Mouse (Mus musculus) lung, postnatal 25 days (tissue): ENCODE data around the gene Muc3a.

Experiments used
- DNase-seq: peaks from one replicate; pipeline ENCODE4 v3.0.0; 2022; ENCODE audit warnings: low spot score

Muc3a gene

DNA sequence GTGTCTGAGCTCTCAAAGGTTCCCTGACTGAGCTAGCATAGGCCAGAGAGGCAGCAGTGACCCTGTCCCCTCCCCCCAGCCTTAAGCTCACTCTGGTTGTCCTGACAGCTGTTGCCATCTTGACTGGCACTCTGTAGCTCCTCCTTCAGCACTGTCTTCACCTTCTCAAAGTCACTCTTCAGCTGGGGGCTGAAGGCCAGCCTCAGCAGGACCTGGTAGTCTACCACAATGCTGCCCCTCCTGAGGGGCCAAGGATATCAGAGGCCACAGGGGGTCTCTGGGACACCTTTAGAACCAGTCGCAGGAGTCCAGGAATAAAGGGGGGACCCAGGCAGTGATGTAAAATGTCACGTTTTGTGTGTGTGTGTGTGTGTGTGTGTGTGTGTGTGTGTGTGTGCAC, at the start of gene Muc3a:
Gene Muc3a, minus strand, starts transcription at position 101 of the 400 bp plus-strand sequence.
- DNase-seq = no peak

DNA sequence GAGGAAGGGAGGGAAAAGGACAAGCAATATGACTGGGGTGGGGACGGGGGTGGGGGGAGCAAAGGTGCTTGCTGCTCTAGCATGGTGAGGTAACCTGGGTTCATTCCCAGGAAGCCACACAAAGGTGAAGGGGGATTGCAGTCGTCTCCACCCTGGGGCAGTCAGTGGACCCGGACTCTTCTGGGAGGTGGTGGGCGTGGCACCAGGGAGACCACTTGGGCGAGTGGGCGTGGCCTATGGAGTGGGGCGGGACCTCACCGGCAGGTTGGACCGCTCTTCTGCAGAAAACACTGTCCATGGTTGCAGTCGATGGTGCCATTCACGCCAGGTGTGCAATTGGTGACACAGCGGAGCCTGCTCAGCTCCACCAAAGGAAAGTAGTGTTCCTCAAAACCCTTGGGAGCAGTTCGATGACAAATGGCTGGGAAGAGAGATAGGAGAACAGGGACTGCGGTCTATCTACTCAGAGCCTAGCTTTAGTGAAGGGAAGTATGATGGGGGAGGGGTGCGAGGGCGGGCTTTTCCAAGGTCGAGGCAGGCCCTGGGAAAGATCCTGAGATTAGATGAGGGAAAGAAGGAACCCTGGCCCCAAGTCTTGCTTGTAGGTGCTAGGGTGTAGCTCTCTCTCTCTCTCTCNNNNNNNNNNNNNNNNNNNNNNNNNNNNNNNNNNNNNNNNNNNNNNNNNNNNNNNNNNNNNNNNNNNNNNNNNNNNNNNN, 917 bp downstream of the Muc3a start:
- DNase-seq = no peak

DNA sequence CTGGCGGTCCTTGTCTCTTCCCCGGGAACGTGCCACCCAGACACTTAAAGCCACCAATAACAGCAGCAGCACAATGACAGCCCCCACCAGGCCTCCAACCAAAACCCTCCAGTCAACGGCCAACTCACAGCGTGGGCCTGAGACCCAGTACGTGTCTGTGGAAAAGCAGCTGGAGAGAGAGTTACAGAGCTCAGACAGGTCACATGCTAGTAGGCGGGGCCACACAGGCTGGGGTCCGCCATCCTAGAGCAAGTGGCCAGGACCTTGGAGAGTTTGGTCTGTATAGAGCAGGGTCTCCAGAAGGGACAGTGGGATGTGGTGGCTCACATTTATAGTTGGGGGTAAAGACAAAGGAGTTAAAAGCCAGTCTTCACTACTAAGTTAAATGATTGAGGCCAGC, 1.5 kb downstream of the Muc3a start:
- DNase-seq = no peak

DNA sequence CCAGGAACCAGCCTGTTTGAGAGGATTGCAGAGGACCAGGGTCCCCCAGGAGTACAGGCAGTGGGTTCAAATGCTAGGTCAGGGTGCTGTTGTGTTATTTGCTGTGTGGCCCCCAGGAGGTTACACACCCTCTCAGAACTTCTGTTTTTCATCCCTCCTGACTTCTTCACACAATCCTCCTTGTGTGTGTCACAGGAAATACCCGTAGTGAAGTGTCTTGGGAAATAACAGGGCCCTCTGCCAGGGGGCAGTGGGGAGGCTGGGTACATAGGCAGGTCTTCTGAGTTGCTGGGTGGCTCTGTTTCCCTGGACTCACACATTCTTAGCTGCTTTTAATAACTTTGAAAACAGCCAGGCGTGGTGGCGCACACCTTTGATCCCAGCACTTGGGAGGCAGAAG, 6.9 kb downstream of the Muc3a start:
- no peak for DNase-seq

DNA sequence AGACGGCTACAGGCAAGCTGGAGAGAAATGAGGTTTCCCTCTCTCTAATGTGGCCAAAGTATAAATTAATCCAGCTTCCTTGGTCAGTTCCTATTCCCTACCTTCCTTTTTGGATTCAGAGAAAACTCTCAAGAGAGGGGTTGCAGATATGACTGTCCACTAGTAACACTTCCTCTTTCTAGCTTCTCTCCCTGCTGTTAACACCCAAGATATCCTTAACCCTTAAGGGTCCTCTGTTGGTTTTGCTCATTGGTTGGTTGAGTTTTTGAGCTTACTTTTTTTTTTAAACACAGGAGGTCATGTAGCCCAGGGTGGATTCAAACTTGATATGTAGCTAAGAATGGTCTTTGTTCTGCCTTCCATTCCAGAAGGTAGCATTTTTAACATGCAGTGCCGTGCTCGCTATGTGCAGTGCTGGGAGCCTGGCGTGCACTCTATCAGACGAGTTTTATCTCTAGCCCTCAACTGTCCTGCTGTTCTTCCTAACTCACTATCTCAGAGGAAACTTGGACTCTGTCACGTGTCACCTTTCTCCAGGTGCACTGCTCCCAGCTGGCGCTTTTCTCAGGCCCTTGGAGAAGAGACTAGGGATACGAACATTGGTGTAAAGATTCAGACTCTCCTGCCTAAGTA, 17.6 kb downstream of the Muc3a start:
- no peak for DNase-seq

GRCm38 (mm10) chr5:137193279-137193952, 18.8 kb downstream of the Muc3a start:
- no peak for DNase-seq

DNA sequence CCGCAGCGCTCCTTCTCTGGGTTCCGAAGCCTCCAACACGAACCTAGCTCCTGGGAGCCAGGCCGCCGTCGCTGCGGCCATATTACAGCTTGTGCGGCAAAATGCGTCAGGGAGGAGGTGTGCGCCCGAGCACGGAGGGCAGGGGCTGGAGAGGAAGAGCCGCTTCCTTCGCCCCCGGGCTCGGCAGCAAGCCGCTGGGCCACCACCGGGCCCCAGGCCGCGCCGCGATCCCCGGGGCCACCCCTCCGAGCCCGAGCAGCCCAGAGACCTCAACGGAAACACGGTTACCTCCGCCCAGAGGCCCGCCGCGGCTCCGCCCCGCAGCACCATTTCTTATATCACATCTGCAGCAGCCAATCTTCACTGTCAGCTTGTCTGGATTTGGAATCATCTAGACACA, 22.9 kb downstream of the Muc3a start:
- no peak for DNase-seq

DNA sequence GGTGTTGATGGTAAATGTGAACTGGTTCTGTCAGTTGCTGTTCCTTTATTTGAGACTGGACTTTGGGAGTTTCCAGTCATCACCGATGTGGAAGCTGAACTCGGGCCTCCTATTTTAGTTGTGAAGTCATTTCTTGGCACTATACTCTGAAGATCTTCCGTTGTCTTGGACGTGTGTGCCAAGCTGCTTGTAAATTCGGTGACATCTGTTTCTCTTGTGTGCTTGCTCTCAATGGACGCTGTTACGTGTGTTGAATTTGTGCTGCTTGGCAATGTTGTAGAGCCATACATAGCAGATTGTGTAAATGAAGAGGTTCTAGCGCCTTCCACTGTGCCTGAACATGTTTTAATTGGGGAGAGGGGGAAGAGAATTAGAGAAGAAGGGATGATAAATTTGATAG, 26.8 kb downstream of the Muc3a start:
- DNase-seq = no peak

DNA sequence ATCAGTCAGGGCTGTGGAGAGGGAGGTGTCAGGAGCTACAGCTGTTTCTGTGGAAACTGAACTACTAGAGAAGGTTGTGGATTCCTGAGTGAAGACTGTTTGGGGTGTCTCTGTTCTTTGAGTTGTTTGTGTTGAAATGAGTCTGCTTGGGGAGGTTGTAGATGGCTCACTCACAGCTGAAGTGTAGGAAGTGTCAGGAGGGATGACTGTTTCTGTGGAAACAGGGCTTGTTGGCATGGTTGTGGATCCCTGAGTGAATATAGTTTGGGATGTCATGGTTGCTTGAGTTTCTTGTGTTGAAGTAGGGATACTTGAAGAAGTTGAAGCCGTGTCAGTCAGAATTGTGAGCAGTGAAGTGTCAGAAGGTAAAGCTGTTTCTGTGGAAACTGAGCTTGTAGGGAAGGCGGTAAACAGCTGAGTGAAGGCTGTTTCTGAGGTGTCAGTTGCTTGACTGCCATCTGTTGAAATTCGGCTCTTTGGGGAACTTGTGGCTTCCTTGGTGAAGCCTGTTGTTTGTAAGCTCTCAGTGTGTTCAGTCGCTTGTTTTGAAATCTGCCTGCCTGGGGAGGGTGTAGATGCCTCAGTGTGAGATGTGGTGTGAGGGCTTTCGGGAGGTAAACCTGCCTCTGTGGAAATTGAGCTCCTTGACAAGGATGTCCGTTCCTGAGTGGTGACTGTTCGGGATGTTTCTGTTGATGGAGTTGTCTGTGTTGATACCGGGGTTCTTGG, 32.4 kb downstream of the Muc3a start:
- DNase-seq = peak; percentile 37

- no peak for DNase-seq
Measured at GRCm38 (mm10) chr5:137173967-137174366, 38.2 kb downstream of the Muc3a start.

DNA sequence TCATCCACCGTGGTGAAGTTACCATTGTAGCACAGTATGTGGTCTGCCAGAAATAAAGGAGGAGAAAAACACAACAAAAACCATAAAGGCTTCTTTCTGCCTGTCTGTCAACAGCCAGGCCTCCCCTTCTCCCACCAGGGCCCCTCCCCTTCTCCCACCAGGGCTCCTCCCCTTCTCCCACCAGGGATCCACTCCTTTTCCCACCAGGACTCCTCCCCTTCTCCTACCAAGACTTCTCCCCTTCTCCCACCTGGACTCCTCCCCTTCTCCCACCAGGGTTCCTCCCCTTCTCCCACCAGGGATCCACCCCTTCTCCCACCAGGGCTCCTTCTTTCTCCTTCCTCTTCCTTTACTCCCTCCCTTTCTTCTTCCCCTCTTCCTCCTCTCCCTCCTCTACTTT, 39.6 kb downstream of the Muc3a start:
- DNase-seq = no peak

DNA sequence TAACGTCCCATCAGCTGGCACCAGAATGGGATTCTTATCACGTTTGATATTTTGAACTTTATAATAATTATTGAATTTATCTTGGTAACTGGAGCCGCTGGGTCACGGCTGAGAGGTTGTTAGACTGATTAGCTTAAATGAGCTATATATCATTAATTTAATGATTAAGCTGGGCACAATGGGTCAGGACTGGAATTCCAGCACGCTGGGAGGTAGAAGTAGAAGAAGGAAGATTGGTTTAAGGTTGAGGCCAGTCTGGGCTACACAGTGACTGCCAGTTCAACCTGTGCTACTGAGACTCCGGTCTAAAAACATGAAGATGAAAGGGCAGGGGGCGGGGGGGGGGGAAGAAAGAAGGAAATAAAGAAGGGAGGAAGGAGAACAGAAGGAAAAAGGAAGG, 40.7 kb downstream of the Muc3a start:
- no peak for DNase-seq

DNA sequence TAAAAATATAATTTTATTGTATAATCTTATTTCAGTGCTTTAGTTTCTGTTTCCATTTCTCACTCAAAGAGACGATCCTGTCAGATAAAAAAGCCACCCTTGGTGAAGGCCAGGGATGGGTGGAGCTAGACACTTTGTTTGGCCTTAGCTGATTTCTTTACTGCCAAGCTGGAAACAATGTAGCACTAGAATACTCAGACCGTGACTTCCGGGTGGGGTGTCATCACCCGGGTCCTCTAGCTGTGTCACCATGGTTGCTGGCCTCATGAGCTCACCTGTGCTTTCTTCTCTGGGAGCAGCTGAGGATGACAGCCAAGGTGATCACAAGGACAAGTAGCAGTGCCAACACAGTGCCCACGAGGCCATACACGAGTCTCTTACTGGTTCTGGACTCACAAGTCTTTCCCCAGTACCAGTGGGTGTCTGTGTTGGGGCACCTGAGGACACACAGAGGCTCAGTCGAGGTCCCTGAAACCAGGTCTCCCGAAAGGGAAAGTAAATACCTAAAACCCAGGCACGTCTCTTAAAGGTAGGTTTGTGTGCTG, 41.3 kb downstream of the Muc3a start:
- DNase-seq = no peak

GRCm38 (mm10) chr5:137167539-137167938, 44.6 kb downstream of the Muc3a start:
- DNase-seq = no peak

DNA sequence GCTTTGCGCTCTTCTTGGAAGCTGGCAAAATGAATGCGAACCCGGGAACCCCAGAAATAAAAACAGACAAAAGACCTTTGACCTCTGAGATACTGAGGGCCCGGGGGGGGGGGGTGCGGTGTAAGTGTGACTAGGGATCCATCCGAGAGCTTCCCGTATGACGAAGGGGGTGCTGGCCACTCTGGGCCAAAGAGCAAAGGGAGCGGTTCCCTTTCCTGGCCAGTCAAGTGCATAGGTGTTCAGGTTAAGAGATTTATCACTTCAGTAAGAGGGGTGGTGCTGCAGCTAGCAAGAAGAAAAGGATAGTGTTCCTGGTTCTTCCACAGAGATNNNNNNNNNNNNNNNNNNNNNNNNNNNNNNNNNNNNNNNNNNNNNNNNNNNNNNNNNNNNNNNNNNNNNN, 46.2 kb downstream of the Muc3a start:
- DNase-seq = no peak

- no peak for DNase-seq
Measured at GRCm38 (mm10) chr5:137161853-137162252, 50.3 kb downstream of the Muc3a start.

DNA sequence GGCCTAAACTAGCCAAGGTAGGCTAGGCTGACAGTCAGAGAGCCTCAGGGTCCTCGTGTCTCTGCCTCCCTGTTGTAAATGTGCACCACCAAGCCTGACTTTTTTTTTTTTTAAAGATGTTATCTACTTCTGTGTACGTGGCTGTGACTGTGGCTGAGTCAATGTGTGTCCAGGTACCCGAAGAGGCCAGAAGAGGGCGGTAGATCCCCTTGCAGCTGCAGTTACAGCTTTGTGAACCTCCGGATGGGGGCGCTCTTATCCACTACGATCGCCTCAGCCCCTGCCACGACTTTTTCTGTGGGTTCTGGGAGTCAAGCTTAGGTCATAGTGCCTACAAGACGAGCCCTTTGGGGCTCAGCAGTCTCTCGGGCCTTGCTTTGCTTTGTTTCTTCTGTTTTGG, 52.7 kb downstream of the Muc3a start:
- peak; percentile 21 for DNase-seq
